Mouse (Mus musculus) embryonic fibroblast, embryonic 13.5 days (primary cell): Measurements from ENCODE around the gene 2810004N23Rik.

Experiments
- CTCF ChIP-seq: IDR thresholded peaks from 2 replicates; pipeline ENCODE4 v1.5.1; 2011; ENCODE audit warnings: mild to moderate bottlenecking, control low read depth, low read length, moderate library complexity, borderline replicate concordance; ENCODE audit not compliant: insufficient read depth
- POLR2A ChIP-seq: IDR thresholded peaks from 2 replicates; pipeline ENCODE4 v1.6.1; 2011; ENCODE audit warnings: low read depth, mild to moderate bottlenecking, control low read depth, low read length, moderate library complexity

GRCm38 (mm10) chr8:124819612-124820115 is 43.3 kb downstream of the 2810004N23Rik start:
- no peak for TF ChIP-seq CTCF
- TF ChIP-seq POLR2A, result no peak
